Mouse (Mus musculus) left cerebral cortex, adult 11 months (tissue): ENCODE data around the gene Pitpnm1.
"Not testable (repeated sequence)": the region's sequence is repeated elsewhere in the genome, so short reads cannot be mapped to it uniquely, and the experiment has no call there.

Source experiments
- DNase-seq: peaks from one replicate; pipeline ENCODE4 v3.0.0; 2022; ENCODE audit warnings: low spot score

Pitpnm1 gene

DNA sequence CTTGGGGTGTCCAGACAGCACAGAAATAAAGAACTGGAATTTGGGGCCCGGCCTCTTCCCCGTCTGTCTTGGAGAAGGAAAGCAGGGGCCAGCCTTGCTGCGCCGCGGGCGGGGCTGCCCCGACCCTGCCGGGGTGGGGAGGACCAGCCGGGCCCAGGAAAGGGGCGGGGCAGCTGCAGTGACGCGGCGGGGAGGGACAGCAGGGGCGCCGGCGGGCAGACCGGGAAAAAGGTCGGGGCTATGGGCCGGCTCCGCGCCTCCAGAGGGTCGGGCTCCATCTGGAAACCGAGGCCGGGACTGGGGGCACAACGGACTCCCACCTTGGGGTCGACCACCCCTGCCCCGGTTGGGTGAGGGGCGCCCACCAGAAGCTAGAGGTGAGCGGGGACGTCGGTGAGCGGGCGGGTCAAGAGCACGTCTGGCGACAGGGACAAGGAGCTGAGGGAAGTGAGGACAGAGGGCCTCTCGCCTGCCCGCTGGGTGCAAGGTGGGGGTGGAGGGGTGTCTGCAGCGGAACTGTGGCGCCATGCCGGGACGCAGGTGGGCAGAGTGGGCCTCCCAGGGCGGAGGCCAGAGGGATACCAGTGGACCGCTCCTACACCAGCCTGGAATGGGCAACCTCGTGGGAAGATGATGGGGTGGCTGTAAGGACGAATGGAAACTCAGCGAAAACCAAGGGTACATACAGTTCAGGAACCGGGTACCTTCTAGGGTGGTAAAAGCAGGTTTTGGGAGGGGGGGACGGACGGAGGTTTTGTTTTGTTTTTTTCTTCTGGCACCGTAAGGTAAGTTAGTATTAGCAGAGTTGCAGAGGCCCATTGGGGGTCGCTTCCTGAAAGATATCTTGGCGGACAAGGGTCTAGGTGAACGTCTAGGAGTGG is at the start of gene Pitpnm1:
TSS of gene Pitpnm1 (plus strand) at position 162 of the 881 bp plus-strand sequence.
- no peak for DNase-seq

DNA sequence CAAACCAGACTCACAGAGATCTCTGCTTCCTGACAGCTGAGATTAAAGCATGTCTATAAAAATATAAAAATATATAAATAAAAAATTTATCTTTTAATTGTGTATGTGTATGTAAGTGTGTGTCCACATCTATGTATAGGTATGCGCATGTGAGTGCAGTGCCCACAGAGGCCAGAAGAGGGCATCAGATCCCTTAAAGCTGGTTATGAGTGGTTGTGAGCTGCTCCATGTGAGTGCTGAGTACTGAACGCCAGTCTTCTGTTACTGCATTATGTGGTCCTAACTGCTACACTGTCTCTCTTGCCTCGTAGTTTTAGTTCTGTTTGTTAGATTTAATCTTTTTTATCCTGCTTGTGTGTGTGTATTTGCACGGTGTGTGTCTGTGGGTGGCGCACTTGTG is 48.8 kb upstream of the Pitpnm1 start:
- no peak for DNase-seq

DNA sequence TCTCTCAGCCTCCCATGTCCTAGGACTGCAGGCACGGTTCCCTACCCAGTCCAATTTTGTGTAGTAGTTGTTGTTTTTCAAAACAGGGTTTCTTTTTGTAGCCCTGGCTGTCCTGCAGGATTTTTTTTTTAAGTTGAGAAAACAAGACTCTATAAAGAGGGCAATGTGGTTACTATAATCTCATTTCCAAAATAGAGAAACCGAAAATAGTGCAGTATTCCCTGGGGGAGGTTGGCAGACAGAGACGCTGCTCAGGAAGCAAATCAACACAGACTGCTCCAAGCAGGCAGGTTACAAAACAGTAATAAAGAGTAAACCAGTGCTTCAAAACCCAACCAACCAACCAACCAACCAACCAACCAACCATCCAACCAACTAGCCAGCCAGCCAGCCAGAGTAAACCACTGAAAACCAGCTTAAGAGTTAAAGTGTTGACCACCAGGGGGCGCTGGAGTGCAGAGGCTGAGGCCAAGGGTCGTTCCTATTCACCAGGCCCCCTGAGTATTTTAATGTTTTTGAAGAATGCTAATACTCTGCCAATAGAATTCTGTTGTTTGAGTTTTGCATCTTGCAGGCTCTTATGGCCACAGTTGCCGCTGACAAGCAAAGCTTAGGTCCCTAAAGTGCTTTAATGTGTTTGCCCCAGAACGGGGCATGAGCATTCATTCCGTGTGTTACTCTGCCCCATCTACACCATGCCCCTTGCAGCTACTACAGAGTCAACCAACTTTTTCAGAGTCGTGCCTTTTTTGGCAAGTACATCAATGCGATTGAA is 47.9 kb upstream of the Pitpnm1 start:
- no peak for DNase-seq

DNA sequence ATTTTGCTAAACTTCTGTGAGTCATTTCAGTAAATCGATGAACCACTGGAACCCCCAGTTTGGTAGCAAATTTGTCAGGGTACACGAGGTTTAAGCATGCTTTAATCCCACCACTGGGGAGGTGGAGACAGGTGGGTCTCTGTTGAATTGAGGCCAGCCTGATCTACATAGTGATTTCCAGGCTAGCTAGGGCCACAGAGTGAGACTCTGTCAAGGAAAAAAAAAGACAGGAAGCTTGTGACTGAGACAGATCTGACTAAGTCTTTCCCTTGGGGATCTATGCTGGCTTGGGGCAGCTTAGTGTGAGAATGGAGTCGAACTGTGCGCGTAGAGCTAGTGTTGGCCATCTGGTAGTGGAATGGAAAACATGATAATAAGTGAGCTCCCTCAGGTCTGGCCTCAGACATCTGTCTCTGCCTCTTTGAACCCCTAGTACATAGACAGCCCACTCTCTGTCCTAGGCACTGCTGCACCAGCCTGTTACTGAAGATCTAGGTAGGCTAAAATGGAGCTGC is 47.2 kb upstream of the Pitpnm1 start:
- DNase-seq = no peak

DNA sequence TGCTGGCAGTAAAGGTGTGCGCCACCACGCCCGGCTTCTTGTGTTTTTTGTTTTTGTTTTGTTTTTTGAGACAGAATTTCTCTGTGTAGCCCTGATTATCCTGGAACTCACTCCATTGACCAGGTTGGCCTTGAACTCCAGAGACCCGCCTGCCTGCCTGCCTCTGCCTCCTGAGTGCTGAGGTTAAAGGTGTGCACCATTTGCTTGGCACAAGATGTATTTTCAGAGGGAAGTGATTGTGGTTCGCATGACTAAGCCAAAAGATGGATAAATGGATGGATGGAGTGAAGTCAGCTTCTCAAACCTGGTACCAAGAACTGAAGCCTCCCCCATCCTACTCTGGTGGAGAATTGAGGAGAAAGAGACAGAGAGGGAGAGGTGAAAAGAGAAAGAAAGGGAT is 45.2 kb upstream of the Pitpnm1 start:
- DNase-seq = no peak

DNA sequence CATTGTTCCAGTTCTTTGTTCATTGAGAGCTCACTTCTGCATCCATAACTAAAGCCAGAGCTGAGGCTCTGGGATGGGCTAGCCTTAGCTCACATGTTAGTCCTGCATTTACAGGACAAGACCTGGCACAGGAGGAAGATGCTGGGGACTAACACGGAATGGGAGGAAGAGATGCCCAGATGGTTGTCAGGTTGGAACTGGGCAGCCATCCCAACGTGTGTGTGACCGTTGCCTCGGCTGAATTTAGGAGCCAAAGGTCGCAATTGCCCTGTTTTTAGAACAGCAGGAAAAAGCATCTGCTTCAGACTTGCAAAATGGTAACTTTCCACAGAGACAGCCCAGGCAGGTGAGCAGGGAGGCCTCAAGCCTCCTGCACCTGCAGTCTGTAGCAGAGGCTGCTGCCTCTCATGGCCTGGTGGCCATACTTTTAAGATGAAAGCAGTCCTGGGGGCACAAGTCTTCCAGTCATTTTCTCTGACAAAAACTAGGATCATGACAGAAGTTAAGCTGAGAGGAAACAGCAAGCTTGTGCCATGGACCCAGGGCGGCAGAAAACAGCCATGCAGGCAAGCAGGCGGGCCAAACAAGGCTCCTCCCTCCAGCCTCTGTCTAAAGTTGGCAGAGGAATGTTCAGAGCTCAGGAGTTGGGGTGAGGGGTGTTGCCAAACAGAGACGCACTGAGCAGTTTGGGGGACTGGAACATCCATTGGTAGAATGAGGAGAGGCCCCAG is 44.4 kb upstream of the Pitpnm1 start:
- no peak for DNase-seq

DNA sequence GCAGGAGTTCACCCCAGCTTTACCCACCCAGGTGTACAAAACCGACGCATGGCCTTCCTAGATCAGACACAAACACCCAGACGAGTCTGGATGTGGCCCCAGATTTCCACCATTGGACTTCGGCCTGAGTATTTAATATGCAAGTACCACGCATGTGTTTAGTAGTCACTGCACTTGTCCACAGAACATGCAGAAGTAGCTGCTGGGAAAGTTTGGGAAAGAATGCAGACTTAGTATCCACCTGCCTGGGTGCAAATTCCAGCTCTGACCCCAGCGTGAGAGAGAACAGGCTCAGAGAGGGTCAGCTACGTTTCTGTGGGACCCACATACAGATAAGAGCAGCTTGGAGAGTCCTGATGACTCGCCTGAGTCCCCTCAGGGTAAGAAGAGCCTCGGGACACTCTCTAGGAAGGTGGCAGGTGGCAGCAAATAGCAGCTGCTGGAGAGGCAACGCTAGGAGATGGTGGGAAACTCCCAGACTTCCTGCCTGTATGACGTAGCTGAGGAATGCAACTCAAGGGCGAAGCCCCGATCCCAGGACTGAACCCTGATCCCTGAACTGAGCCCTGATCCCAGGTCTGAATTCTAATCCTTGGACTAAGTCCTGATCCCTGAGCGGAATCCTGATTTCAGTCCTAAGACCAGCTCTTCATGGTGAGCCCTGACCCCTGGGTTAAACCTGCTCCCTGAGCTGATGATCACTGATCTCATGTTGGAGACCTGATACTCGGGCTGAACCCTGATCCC is 43.7 kb upstream of the Pitpnm1 start:
- no peak for DNase-seq

DNA sequence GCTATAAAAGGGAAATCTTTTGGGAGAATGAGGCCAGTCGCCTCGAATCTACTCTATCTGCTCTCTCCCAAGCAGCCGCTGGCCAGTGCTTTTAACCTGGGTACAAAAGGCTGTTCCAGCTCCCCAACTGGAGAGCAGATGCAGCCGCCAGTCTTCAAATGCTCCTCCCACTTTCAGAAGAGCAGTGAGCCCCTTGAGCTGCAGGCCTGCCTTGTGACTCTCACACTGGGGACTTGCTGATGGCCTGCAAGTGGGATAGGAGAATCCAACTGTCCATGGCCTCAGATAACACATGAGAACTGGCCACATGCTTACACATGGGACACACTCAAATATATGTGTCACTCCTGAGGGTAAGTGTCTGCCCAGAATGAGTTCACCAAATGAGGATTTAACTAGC is 43.1 kb upstream of the Pitpnm1 start:
- DNase-seq = no peak

DNA sequence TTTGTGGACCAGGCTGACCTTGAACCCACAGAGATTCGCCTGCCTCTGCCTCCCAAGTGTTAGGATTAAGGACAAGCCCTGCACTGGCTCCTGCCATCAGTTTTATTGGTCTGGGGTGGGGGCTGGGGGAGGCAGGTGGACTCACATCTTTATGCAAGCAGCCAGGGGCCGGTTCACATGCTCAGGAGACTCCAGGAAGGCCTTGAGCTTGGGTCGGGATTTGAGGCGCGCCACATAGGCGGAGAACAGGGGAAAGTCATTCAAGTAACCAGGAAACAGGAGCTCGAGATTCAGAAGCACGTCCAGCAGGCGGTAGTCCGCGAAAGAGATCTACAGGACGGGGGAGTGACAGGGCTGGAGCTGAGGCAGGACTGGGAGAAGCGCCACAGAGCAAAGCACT is 42.4 kb upstream of the Pitpnm1 start:
- DNase-seq = no peak

DNA sequence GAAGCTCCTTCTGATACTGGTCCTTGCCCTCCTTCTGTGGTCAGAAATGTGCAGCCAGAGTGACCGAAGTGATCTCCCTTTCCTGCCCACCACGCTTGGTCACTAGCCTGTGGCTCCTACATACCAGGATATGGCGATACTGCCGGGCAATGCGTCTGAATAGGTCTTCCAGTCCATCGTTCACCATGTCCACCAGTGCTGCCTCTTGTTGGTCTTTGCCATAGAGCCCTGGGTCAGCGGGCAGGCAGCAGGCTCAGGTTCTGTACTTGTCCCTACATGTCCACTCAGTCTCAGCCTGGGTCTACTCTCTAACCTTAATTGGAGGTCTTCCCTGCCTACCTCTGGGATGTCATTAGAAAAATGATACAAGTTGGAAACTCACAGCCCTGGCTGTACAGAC is 41.8 kb upstream of the Pitpnm1 start:
- no peak for DNase-seq

DNA sequence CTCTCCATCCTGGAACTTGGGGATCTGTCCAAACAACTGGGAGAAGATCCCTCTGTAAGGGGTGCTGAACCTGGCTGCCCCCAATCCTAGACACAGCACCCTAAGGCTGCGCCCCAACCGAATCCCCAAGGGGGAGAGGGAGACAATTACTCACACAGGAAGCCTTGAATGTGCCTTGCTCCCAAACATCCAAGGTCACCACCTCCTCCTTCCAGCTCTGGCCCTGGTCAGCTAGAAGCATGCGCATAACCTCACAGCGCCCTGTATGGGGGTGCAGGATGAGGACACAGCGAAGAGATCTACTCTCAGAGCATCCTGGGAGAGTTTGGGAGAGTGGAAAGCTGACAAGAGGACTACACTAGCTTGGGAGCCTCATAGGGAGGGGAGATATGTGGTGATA is 41.2 kb upstream of the Pitpnm1 start:
- no peak for DNase-seq

DNA sequence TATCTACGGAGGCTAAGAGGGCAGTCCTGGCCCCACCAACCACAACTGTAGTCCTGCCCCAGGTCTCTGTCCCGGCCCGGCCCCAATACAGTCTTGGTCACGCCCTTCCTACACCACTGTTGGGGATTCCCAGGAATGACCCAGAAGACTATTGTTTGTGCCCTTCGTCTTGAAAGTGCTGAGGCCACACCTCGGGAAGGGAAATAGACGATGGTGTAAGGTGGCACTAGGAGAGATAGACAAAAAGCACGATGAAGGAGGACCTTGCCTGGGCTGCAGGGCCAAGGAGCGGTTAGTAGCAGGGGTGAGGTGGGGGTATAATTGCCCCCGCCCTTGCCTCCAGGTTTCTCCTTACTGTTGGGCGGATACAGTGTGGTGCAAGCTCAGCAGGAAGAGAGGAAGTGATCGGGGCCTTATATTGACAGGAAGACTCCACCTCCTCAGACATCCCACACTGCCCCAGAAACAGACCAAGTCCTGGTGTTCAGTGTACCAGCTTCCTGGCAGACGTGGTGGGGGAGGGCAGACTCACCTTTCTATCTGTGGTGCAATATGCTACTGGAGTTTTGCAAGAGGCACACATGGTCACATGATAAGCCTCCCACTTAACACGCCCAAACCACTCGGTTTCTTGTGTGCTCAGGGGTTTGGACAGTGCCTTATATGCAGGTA is 40.6 kb upstream of the Pitpnm1 start, which contains the start of gene Gstp3:
TSS of gene Gstp3 (minus strand) at position 501 of the 672 bp plus-strand sequence.
- no peak for DNase-seq

DNA sequence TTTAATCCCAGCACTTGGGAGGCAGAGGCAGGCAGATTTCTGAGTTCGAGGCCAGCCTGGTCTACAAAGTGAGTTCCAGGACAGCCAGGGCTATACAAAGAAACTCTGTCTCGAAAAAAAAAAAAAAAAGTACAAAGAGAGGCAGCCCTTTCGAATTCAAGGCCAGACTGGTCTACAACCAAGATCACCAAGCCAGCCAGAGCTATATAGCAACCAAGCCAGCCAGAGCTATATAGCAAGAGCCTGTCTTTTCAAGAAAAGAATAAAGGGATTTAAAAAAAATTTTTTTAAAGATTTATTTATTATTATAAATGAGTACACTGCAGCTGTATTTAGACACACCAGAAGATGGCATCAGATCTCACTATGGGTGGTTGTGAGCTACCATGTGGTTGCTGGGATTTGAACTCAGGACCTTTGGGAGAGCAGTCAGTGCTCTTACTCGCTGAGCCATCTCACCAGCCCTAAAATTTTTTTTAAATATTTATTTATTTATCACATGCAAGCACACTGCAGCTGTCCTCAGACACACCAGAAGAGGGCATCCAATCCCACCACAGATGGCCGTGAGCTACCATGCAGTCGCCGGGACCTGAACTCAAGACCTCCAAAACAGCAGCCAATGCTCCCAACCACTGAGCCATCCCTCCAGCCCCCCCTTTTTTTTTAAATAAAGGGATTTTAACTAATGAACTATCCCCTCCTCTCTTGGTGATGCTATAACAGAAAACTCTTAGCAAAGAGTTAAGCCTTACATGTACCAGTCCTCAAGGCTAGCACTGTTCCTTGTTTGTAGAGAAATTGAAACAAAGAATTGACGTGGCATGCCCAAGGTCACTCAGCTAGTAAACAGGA is 39.5 kb upstream of the Pitpnm1 start:
- DNase-seq = not testable (repeated sequence)

DNA sequence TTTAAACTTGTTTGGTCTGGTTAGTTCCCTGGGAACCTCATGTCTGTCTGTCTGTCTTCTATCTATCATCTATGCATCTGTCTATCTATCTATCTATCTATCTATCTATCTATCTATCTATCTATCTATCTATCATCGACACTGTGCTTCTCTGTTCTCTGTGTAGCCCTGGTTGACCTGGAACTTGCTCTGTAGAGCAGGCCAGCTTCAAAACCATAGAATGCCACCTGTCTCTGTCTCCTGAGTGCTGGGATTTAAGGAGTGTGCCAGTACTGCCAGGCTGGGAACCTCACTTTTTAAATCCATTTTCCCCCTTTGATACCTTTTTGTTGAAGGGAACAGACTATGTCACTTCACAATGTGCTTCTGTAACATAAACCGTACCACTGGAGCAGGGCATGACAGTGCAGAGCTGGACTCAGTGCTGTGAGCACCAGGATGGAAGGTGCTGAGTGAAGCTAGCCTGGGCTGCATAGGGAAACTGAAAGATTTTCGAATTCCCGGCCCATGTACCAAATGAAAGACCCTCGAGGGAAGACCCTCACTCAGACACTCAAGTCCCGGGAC is 38.8 kb upstream of the Pitpnm1 start:
- DNase-seq = no peak

DNA sequence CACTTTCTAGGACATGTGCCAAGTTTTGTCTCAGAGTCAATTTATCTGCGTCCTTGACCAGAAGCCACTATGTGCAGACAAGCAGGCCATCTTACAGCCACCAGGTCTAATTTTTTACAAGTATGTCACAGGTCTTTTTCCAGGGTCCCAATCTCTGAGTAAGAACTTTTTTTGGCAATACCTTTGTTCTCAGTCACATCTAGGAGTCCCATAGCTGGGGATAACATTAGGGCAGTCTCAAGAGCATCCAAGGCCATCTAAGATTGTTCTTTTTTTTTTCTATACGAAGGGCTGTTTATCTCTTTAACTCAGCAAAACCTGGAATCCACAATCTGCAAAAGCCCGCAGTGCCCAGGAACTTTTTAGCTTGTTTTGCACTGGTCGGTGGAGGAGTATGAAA is 36.4 kb upstream of the Pitpnm1 start:
- not testable (repeated sequence) for DNase-seq

DNA sequence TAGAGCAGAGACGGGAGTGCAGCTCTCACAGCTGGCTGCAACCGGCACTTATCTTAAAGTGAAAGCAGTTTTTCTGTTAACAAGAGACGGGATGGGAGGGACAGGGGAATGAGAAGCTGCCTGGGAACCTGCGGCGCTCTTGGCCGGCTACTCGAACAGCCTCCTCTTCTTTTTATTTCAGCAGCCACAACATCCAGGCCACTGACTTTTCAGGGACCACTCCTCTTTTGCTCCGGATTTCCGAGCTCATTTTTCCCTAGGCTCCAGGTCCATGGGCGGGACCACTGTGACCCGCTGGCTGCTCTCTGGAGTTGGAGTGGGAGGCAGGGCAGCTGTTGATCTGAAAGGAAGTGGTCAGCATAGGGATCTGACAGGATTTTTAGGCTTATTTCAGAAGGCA is 35.3 kb upstream of the Pitpnm1 start:
- DNase-seq = not testable (repeated sequence)

DNA sequence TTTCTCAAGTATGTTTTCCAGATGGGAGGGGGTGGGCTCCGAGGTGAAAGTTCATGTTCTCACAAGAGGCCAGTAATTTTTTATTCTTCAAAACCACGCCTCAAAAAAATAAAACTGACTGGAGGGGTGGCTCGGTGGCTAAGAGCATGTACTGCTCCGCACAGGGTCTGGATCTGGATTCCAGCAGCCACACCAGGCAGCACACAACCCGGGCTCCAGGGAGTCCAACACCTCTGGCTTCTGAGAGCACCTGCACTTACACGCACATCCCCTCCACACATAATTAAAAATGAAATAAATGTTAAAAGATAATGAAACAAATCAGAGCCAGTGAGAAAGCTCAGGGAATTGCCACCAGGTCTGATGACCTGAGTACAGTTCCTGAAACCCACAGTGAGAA is 33.5 kb upstream of the Pitpnm1 start:
- no peak for DNase-seq

DNA sequence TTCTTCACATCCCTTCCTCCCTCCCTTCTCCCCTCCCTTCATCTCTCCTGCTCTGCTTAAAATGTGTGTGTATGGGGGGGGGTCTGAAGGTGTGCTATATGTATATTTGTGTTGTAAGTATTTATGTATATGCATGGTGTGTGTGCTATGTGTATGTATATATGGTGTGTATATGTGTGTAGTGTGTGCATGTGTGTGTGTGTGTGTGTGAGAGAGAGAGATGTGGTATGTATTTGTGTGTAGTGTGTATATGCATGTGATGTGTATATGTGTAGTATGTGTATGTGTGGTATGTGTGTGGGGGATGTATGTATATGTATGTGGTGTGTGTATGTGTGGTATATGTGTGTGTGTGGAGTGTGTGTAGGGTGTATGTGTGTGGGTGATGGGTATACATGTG is 32.9 kb upstream of the Pitpnm1 start:
- DNase-seq = no peak

DNA sequence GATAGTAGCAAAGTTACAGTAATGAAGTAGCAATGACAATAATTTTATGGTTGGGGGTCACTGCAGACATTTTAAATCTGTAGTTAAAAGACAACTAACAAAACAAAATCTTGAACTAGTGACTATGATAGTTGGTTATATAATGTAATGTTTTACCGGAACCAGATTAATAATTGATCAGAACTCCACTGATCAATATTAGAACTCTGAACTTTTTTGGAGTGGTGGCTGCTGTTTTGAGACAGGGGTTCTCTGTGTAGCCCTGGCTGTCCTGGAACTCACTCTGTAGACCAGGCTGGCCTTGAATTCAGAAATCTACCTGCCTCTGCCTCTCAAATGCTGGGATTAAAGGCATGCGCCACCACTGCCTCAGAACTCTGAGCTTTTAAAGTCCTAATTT is 31.6 kb upstream of the Pitpnm1 start:
- not testable (repeated sequence) for DNase-seq
